Mouse (Mus musculus): ENCODE data around the gene Mdm1. TPM values are rescaled to one million over a fixed set of nuclear protein-coding genes. Genes with fewer than 3 reads are reported as not detected.
"Not testable (repeated sequence)": the region's sequence is repeated elsewhere in the genome, so short reads cannot be mapped to it uniquely, and the experiment has no call there.

The Mdm1 gene
- polyA plus RNA-seq, 1 experiment from 2014 or later, result 39.6 TPM

- no peak for ATAC-seq (ENCODE audit: insufficient number of reproducible peaks, insufficient read depth, low FRiP score, low TSS enrichment, low read depth)
- no peak overlapping the region for H3K27ac ChIP-seq
- H3K9me3 ChIP-seq, result no peaks in the 10 kb centered on the region
- no peaks in the 10 kb centered on the region for H3K27me3 ChIP-seq
- 53% methylated on average over 12 of the region's 12 CpGs for WGBS
- H3K36me3 ChIP-seq, result peaks cover 41% of the 10 kb centered on the region
- H3K4me1 ChIP-seq, result peaks cover 8% of the 10 kb centered on the region; the same call in 1 of the 2 replicates
- no peak overlapping the region for H3K4me3 ChIP-seq
- no peak overlapping the region for H3K9ac ChIP-seq
- no peak overlapping the region for H3K4me2 ChIP-seq
Observed at GRCm38 (mm10) chr10:118169212-118169611, 27.6 kb downstream of the Mdm1 start.

GRCm38 (mm10) chr10:118172416-118172815 is 30.8 kb downstream of the Mdm1 start:
- Histone ChIP-seq H3K4me2 (no peak overlapping the region), H3K27ac (no peak overlapping the region), H3K9me3 (no peaks in the 10 kb centered on the region), H3K27me3 (no peaks in the 10 kb centered on the region), H3K36me3 (peaks cover 16% of the 10 kb centered on the region), H3K9ac (no peak overlapping the region), H3K4me1 (peaks cover 8% of the 10 kb centered on the region; the same call in 1 of the 2 replicates), H3K4me3 (no peak overlapping the region)
- no peak for ATAC-seq (ENCODE audit: insufficient number of reproducible peaks, insufficient read depth, low FRiP score, low TSS enrichment, low read depth)
- WGBS, result 32% methylated on average over 8 of the region's 8 CpGs

GRCm38 (mm10) chr10:118172876-118173275 is 31.3 kb downstream of the Mdm1 start:
- no peaks in the 10 kb centered on the region for H3K9me3 ChIP-seq
- 84% methylated on average over 3 of the region's 3 CpGs for WGBS
- no peak for ATAC-seq (ENCODE audit: insufficient number of reproducible peaks, insufficient read depth, low FRiP score, low TSS enrichment, low read depth)

DNA sequence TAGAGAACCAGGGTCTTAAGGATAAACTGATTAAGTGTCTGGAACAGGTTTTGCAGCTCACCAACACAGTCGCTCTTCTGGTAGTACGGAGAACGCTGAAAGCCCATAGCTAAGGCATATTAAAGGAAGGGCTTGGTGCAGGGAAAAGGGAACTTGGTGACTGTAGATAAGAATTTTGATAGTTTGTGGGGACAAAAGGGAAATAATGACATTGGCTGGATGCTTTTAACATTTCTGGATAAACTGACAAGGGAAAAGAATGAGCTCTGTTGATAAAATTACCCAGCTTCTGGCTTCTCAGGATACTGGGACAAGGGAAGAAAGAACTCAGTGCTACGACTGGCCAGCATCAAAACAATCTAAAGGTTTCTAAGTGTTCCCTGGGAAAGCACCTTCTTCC is 33.9 kb downstream of the Mdm1 start:
- 80% methylated on average over 4 of the region's 4 CpGs for WGBS
- H3K4me1 ChIP-seq; ATAC-seq (ENCODE audit: insufficient number of reproducible peaks, insufficient read depth, low FRiP score, low TSS enrichment, low read depth); H3K9ac ChIP-seq; H3K4me3 ChIP-seq; H3K4me2 ChIP-seq; H3K36me3 ChIP-seq; H3K9me3 ChIP-seq; H3K27me3 ChIP-seq; H3K27ac ChIP-seq: not testable (repeated sequence)

More at GRCm38 (mm10) chr10:118172876-118173275, 31.3 kb downstream of the Mdm1 start:
- peaks cover 8% of the 10 kb centered on the region; the same call in 1 of the 2 replicates for H3K4me1 ChIP-seq
- no peak overlapping the region for H3K27ac ChIP-seq
- H3K4me3 ChIP-seq, result no peak overlapping the region
- no peak overlapping the region for H3K4me2 ChIP-seq
- no peak overlapping the region for H3K9ac ChIP-seq
- H3K27me3 ChIP-seq, result no peaks in the 10 kb centered on the region
- H3K36me3 ChIP-seq, result peaks cover 14% of the 10 kb centered on the region

DNA sequence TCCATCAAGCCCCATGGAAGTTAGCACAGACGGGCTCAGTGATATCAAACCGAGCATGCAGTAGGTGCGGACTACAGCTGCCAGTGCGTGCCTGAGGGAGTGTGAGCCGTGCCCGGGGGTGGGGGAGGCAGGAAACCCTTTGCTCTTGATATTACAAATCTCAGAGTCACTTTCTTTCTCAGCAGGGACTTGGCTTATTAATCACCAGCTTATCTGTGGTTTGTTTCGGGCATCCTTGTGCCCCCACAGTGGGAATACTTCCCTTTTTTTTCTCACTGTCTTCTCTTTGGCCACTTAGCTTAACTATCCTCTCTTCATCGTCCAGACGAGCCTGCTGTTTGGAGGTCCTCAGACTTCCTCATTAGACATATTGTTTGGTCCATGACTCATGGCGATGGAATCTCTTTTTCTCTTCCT is 37.1 kb downstream of the Mdm1 start:
- no peaks in the 10 kb centered on the region for H3K27me3 ChIP-seq

GRCm38 (mm10) chr10:118179265-118179664 is 37.7 kb downstream of the Mdm1 start:
- 87% methylated on average over 11 of the region's 11 CpGs for WGBS
- ATAC-seq (ENCODE audit: insufficient number of reproducible peaks, insufficient read depth, low FRiP score, low TSS enrichment, low read depth), result no peak
- no peak overlapping the region for H3K27ac ChIP-seq

More for the DNA sequence above, 37.1 kb downstream of the Mdm1 start:
- Histone ChIP-seq H3K36me3 (no peaks in the 10 kb centered on the region), H3K9me3 (no peaks in the 10 kb centered on the region), H3K4me2 (no peak overlapping the region), H3K4me3 (no peak overlapping the region), H3K9ac (no peak overlapping the region), H3K27ac (no peak overlapping the region), H3K4me1 (no peaks in the 10 kb centered on the region)
- no peak for ATAC-seq (ENCODE audit: insufficient number of reproducible peaks, insufficient read depth, low FRiP score, low TSS enrichment, low read depth)
- WGBS, result 82% methylated on average over 10 of the region's 10 CpGs

DNA sequence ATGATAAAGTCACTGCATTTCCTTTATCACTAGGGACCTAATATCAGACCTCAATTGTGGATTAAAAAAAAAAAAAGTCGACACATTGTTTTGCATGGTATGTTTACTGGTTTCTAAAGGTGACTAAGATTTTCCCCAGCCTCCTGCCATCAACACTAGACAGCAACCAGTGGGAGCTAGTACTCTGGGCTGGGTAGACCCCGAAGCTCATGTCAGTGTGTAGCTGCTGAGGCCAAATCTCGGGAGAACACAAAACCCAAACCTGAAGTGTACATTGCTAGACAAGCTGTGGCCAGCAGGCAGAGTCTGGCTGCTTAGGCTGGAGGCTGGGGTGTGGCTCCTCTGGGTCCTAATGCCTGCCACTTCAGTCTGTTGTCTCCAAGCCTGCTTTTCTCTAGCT is 53.5 kb downstream of the Mdm1 start:
- not testable (repeated sequence) for H3K9me3 ChIP-seq; H3K9ac ChIP-seq; H3K4me2 ChIP-seq; H3K4me3 ChIP-seq; H3K36me3 ChIP-seq; ATAC-seq (ENCODE audit: insufficient number of reproducible peaks, insufficient read depth, low FRiP score, low TSS enrichment, low read depth); H3K27me3 ChIP-seq; H3K27ac ChIP-seq; H3K4me1 ChIP-seq
- WGBS, result 31% methylated on average over 3 of the region's 3 CpGs

More at GRCm38 (mm10) chr10:118179265-118179664, 37.7 kb downstream of the Mdm1 start:
- no peaks in the 10 kb centered on the region for H3K36me3 ChIP-seq
- H3K4me2 ChIP-seq, result no peak overlapping the region
- H3K4me3 ChIP-seq, result no peak overlapping the region
- H3K4me1 ChIP-seq, result no peaks in the 10 kb centered on the region
- H3K9me3 ChIP-seq, result no peaks in the 10 kb centered on the region
- no peak overlapping the region for H3K9ac ChIP-seq
- H3K27me3 ChIP-seq, result no peaks in the 10 kb centered on the region

- H3K9me3 ChIP-seq, result no peaks in the 10 kb centered on the region
- no peaks in the 10 kb centered on the region for H3K4me1 ChIP-seq
- H3K36me3 ChIP-seq, result no peaks in the 10 kb centered on the region
- no peak within 1 kb of the TSS for H3K4me3 ChIP-seq
- WGBS, result 92% methylated on average over 4 of the region's 4 CpGs
- no peak within 1 kb of the TSS for H3K9ac ChIP-seq
- H3K4me2 ChIP-seq, result no peak within 1 kb of the TSS
- no peak within 1 kb of the TSS for H3K27ac ChIP-seq
- no peak for ATAC-seq (ENCODE audit: insufficient number of reproducible peaks, insufficient read depth, low FRiP score, low TSS enrichment, low read depth)
- no peaks in the 10 kb centered on the region for H3K27me3 ChIP-seq
Observed at GRCm38 (mm10) chr10:118204642-118205041, 63.0 kb downstream of the Mdm1 start, which contains the start of gene Il22. Gene Il22 (plus strand): TSS chr10:118204942.

GRCm38 (mm10) chr10:118215719-118216393 is 74.2 kb downstream of the Mdm1 start:
- H3K4me3 ChIP-seq; H3K36me3 ChIP-seq; H3K27ac ChIP-seq; H3K4me1 ChIP-seq; H3K4me2 ChIP-seq; H3K9me3 ChIP-seq; H3K9ac ChIP-seq; ATAC-seq (ENCODE audit: insufficient number of reproducible peaks, insufficient read depth, low FRiP score, low TSS enrichment, low read depth); H3K27me3 ChIP-seq: not testable (repeated sequence)
- 59% methylated on average over 2 of the region's 4 CpGs for WGBS

Other genes with a start within 250 kb of the Mdm1 start
- gene Il22, start 63.1 kb downstream of the Mdm1 start, polyA plus RNA-seq (2015; fragmentation: Nextera tagmentation; extraction: Ambion mirVana), result not detected in 2 replicates
- gene Gm32717, start 99.0 kb downstream of the Mdm1 start, polyA plus RNA-seq (2015; fragmentation: Nextera tagmentation; extraction: Ambion mirVana), result 0.15 TPM in 1 of 2 replicates, not detected in the other
- gene Gm32802, start 116.9 kb downstream of the Mdm1 start, polyA plus RNA-seq (2015; fragmentation: Nextera tagmentation; extraction: Ambion mirVana), result 0.15 TPM in 1 of 2 replicates, not detected in the other
- gene Iltifb, start 153.2 kb downstream of the Mdm1 start, polyA plus RNA-seq (2015; fragmentation: Nextera tagmentation; extraction: Ambion mirVana), result not detected in 2 replicates
- gene Gm9040, start 185.2 kb downstream of the Mdm1 start, polyA plus RNA-seq (2015; fragmentation: Nextera tagmentation; extraction: Ambion mirVana), result not detected in 2 replicates
- gene Gm9044, start 190.6 kb downstream of the Mdm1 start, polyA plus RNA-seq (2015; fragmentation: Nextera tagmentation; extraction: Ambion mirVana), result not detected in 2 replicates
- gene Gm9045, start 196.0 kb downstream of the Mdm1 start, polyA plus RNA-seq (2015; fragmentation: Nextera tagmentation; extraction: Ambion mirVana), result 0.21 TPM in 1 of 2 replicates, not detected in the other
- gene Gm9046, start 201.4 kb downstream of the Mdm1 start, polyA plus RNA-seq (2015; fragmentation: Nextera tagmentation; extraction: Ambion mirVana), result not detected in 2 replicates
- gene Gm9048, start 206.9 kb downstream of the Mdm1 start, polyA plus RNA-seq (2015; fragmentation: Nextera tagmentation; extraction: Ambion mirVana), result not detected in 2 replicates
- gene Gm9049, start 212.3 kb downstream of the Mdm1 start, polyA plus RNA-seq (2015; fragmentation: Nextera tagmentation; extraction: Ambion mirVana), result 0.21 TPM in 1 of 2 replicates, not detected in the other

Measured in embryonic facial prominence, embryonic 13.5 days (tissue).